Mouse (Mus musculus): ENCODE measurements around the gene Gm15217. TPM values are rescaled to one million over a fixed set of nuclear protein-coding genes. Genes with fewer than 3 reads are reported as not detected.

Gene Gm15217
- polyA plus RNA-seq, 1 experiment: not detected

- no peak for DNase-seq (ENCODE audit: low read depth, low spot score)
- WGBS: 5% methylated on average over 26 of the region's 26 CpGs
Measured at GRCm38 (mm10) chr14:46390249-46390775, 11.1 kb downstream of the Gm15217 start, which contains the start of gene Bmp4. Gene Bmp4 (minus strand): TSS chr14:46390669.

GRCm38 (mm10) chr14:46391621-46392170 lies 12.5 kb downstream of the Gm15217 start:
- DNase-seq (ENCODE audit: low read depth, low spot score): no peak
- 34% methylated on average over 6 of the region's 6 CpGs for WGBS

GRCm38 (mm10) chr14:46398091-46398695 lies 19.0 kb downstream of the Gm15217 start:
- no peak for DNase-seq (ENCODE audit: low read depth, low spot score)
- 15% methylated on average over 27 of the region's 27 CpGs for WGBS

- 57% methylated on average over 2 of the region's 2 CpGs for WGBS
- no peak for DNase-seq (ENCODE audit: low read depth, low spot score)
Measured at GRCm38 (mm10) chr14:46399925-46400324, 20.7 kb downstream of the Gm15217 start.

- 52% methylated on average over 3 of the region's 3 CpGs for WGBS
- no peak for DNase-seq (ENCODE audit: low read depth, low spot score)
Measured at GRCm38 (mm10) chr14:46408319-46408718, 29.1 kb downstream of the Gm15217 start.

- 72% methylated on average over 10 of the region's 10 CpGs for WGBS
- DNase-seq (ENCODE audit: low read depth, low spot score): no peak
Measured at GRCm38 (mm10) chr14:46409016-46409415, 29.8 kb downstream of the Gm15217 start.

GRCm38 (mm10) chr14:46410557-46411120 lies 31.4 kb downstream of the Gm15217 start:
- 72% methylated on average over 4 of the region's 4 CpGs for WGBS
- no peak for DNase-seq (ENCODE audit: low read depth, low spot score)

GRCm38 (mm10) chr14:46412497-46413000 lies 33.3 kb downstream of the Gm15217 start:
- WGBS: 42% methylated on average over 7 of the region's 7 CpGs
- DNase-seq (ENCODE audit: low read depth, low spot score): no peak

GRCm38 (mm10) chr14:46418371-46419097 lies 39.3 kb downstream of the Gm15217 start:
- 79% methylated on average over 15 of the region's 15 CpGs for WGBS

GRCm38 (mm10) chr14:46419269-46419668 lies 40.1 kb downstream of the Gm15217 start:
- DNase-seq (ENCODE audit: low read depth, low spot score): no peak
- WGBS: 48% methylated on average over 11 of the region's 11 CpGs

More at GRCm38 (mm10) chr14:46418371-46419097, 39.3 kb downstream of the Gm15217 start:
- DNase-seq (ENCODE audit: low read depth, low spot score): no peak

GRCm38 (mm10) chr14:46421823-46422222 lies 42.6 kb downstream of the Gm15217 start:
- WGBS: 74% methylated on average over 3 of the region's 3 CpGs
- no peak for DNase-seq (ENCODE audit: low read depth, low spot score)

GRCm38 (mm10) chr14:46427251-46427650 lies 48.0 kb downstream of the Gm15217 start:
- no peak for DNase-seq (ENCODE audit: low read depth, low spot score)
- WGBS: 82% methylated on average over 13 of the region's 13 CpGs

GRCm38 (mm10) chr14:46430231-46430630 lies 51.0 kb downstream of the Gm15217 start:
- WGBS: 90% methylated on average over 5 of the region's 5 CpGs
- no peak for DNase-seq (ENCODE audit: low read depth, low spot score)

Other genes starting within 250 kb of the Gm15217 start
- gene Bmp4, start 11.3 kb downstream of the Gm15217 start, polyA plus RNA-seq (2012; rRNA removed): 48.7 and 102 TPM in 2 replicates

Measured in large intestine, adult 2 months (tissue).